Mouse (Mus musculus) CH12.LX (cell line): ENCODE measurements around the gene Ogg1. TPM values are rescaled to one million over a fixed set of nuclear protein-coding genes. Genes with fewer than 3 reads are reported as not detected.
A peak's percentile ranks its signal among the peaks of the same experiment; 100 is the strongest.

Source experiments
- DNase-seq: peaks from one replicate; pipeline ENCODE4 v3.0.0-alpha.2; 2013; ENCODE audit errors: extremely low read depth
- H3K27ac ChIP-seq: 2 replicates; pipeline ENCODE4 v1.5.1; 2012; ENCODE audit warnings: low read depth, mild to moderate bottlenecking, control low read depth, moderate library complexity; ENCODE audit not compliant: insufficient read depth
- H3K27me3 ChIP-seq: replicated peaks from 2 replicates; pipeline ENCODE3; 2012; ENCODE audit warnings: inconsistent platforms
- H3K36me3 ChIP-seq, 2 experiments: replicated peaks in 1 of 2; 2 replicates each; pipeline versions ENCODE3 to v1.6.1; 2012; ENCODE audit warnings: inconsistent platforms in 1 of 2, low read length in 1 of 2, mild to moderate bottlenecking in 1 of 2, mixed read lengths in 1 of 2, moderate library complexity in 1 of 2; ENCODE audit not compliant: control insufficient read depth in 1 of 2, insufficient read depth in 1 of 2
- H3K4me1 ChIP-seq, 2 experiments: 2 replicates each; pipeline ENCODE4 v1.6.1; 2012; ENCODE audit warnings: inconsistent platforms in 1 of 2, moderate library complexity in 1 of 2; ENCODE audit not compliant: insufficient read depth in 2 of 2, control insufficient read depth in 1 of 2
- H3K4me2 ChIP-seq: 2 replicates; pipeline ENCODE4 v1.6.1; 2012; ENCODE audit warnings: low read depth, mild to moderate bottlenecking, control low read depth; ENCODE audit not compliant: poor library complexity, insufficient read depth, severe bottlenecking
- H3K4me3 ChIP-seq, 3 experiments: fragments of 150-350 bp in 1 of 3; sonication (generic) in 1 of 3; replicated peaks in 1 of 3; 2 replicates each; pipeline versions ENCODE3 to v1.5.1; 2011 to 2012; ENCODE audit warnings: low read depth in 2 of 3, low read length in 2 of 3, mild to moderate bottlenecking in 2 of 3, moderate library complexity in 2 of 3, control low read depth in 1 of 3, improper control_type of control experiment in 1 of 3, inconsistent platforms in 1 of 3, mixed read lengths in 1 of 3; ENCODE audit not compliant: poor library complexity in 1 of 3
- H3K79me2 ChIP-seq: replicated peaks from 2 replicates; pipeline ENCODE4 v1.6.1; 2012; ENCODE audit warnings: mild to moderate bottlenecking, moderate library complexity; ENCODE audit not compliant: control insufficient read depth, poor library complexity, insufficient read depth, severe bottlenecking; ENCODE audit errors: extremely low read depth
- H3K9ac ChIP-seq: 2 replicates; pipeline ENCODE4 v1.6.1; 2012; ENCODE audit warnings: low read depth, mild to moderate bottlenecking, control low read depth, moderate library complexity; ENCODE audit not compliant: insufficient read depth
- H3K9me3 ChIP-seq: replicated peaks from 2 replicates; pipeline ENCODE3; 2012; ENCODE audit warnings: low read length, inconsistent platforms, mixed read lengths
- BHLHE40 ChIP-seq: IDR thresholded peaks from 2 replicates; pipeline ENCODE4 v1.6.1; 2011; ENCODE audit warnings: mild to moderate bottlenecking, low read depth, low read length, improper control_type of control experiment
- CHD1 ChIP-seq: IDR thresholded peaks from 2 replicates; pipeline ENCODE4 v1.6.1; 2012; ENCODE audit warnings: low read depth, low read length, improper control_type of control experiment, inconsistent platforms
- CHD2 ChIP-seq: IDR thresholded peaks from 2 replicates; pipeline ENCODE4 v1.6.1; 2011; ENCODE audit warnings: low read length, improper control_type of control experiment
- CTCF ChIP-seq, 2 experiments: IDR thresholded peaks in 1 of 2; conservative IDR thresholded peaks in 1 of 2; 2 replicates each; pipeline ENCODE4 v1.5.1; 2011 to 2012; ENCODE audit warnings: low read depth in 2 of 2, low read length in 2 of 2, improper control_type of control experiment in 1 of 2, inconsistent platforms in 1 of 2, mild to moderate bottlenecking in 1 of 2, moderate library complexity in 1 of 2
- E2F4 ChIP-seq: IDR thresholded peaks from 2 replicates; pipeline ENCODE4 v1.6.1; 2011; ENCODE audit warnings: low read depth, low read length, improper control_type of control experiment; ENCODE audit not compliant: insufficient replicate concordance
- ELF1 ChIP-seq: IDR thresholded peaks from 2 replicates; pipeline ENCODE4 v1.6.1; 2014; ENCODE audit warnings: low read depth, mild to moderate bottlenecking, inconsistent platforms, low read length, improper control_type of control experiment
- EP300 ChIP-seq: IDR thresholded peaks from 2 replicates; pipeline ENCODE4 v1.6.1; 2011; ENCODE audit warnings: low read length, improper control_type of control experiment
- ETS1 ChIP-seq: conservative IDR thresholded peaks from 2 replicates; pipeline ENCODE4 v1.6.1; 2012; ENCODE audit warnings: low read depth, mild to moderate bottlenecking, inconsistent platforms, low read length, improper control_type of control experiment, moderate library complexity
- GABPA ChIP-seq: IDR thresholded peaks from 2 replicates; pipeline ENCODE4 v1.6.1; 2012; ENCODE audit warnings: low read depth, low read length, improper control_type of control experiment, inconsistent platforms; ENCODE audit not compliant: insufficient replicate concordance
- HCFC1 ChIP-seq: IDR thresholded peaks from 2 replicates; pipeline ENCODE4 v1.6.1; 2012; ENCODE audit warnings: low read depth, mild to moderate bottlenecking, inconsistent platforms, low read length, improper control_type of control experiment
- IRF4 ChIP-seq: IDR thresholded peaks from 2 replicates; pipeline ENCODE4 v1.6.1; 2014; ENCODE audit warnings: low read depth, mild to moderate bottlenecking, inconsistent platforms, low read length, improper control_type of control experiment
- JUN ChIP-seq: IDR thresholded peaks from 2 replicates; pipeline ENCODE4 v1.6.1; 2011; ENCODE audit warnings: low read depth, mild to moderate bottlenecking, low read length, improper control_type of control experiment, moderate library complexity; ENCODE audit not compliant: insufficient read depth
- JUND ChIP-seq: conservative IDR thresholded peaks from 2 replicates; pipeline ENCODE4 v1.6.1; 2011; ENCODE audit warnings: low read depth, low read length, improper control_type of control experiment
- KAT2A ChIP-seq: IDR thresholded peaks from 2 replicates; pipeline ENCODE4 v1.6.1; 2012; ENCODE audit warnings: low read length, improper control_type of control experiment, inconsistent platforms; ENCODE audit not compliant: insufficient replicate concordance
- MAFK ChIP-seq: IDR thresholded peaks from 2 replicates; pipeline ENCODE4 v1.6.1; 2011; ENCODE audit warnings: low read length, improper control_type of control experiment; ENCODE audit not compliant: insufficient replicate concordance
- MAX ChIP-seq: IDR thresholded peaks from 2 replicates; pipeline ENCODE4 v1.6.1; 2011; ENCODE audit warnings: low read length, improper control_type of control experiment
- MAZ ChIP-seq: IDR thresholded peaks from 2 replicates; pipeline ENCODE4 v1.6.1; 2012; ENCODE audit warnings: low read depth, mild to moderate bottlenecking, inconsistent platforms, low read length, improper control_type of control experiment, moderate library complexity
- MEF2A ChIP-seq: IDR thresholded peaks from 2 replicates; pipeline ENCODE4 v1.6.1; 2014; ENCODE audit warnings: low read depth, mild to moderate bottlenecking, inconsistent platforms, low read length, improper control_type of control experiment, borderline replicate concordance
- MXI1 ChIP-seq: IDR thresholded peaks from 2 replicates; pipeline ENCODE4 v1.6.1; 2011; ENCODE audit warnings: mild to moderate bottlenecking, low read depth, low read length, improper control_type of control experiment
- MYC ChIP-seq: IDR thresholded peaks from 2 replicates; pipeline ENCODE4 v1.6.1; 2011; ENCODE audit warnings: low read depth, mild to moderate bottlenecking, improper control_type of control experiment, low read length
- NELFE ChIP-seq: IDR thresholded peaks from 2 replicates; pipeline ENCODE4 v1.6.1; 2011; ENCODE audit warnings: low read depth, low read length, improper control_type of control experiment
- NRF1 ChIP-seq: IDR thresholded peaks from 2 replicates; pipeline ENCODE4 v1.6.1; 2014; ENCODE audit warnings: low read depth, mild to moderate bottlenecking, inconsistent platforms, low read length, improper control_type of control experiment, moderate library complexity
- PAX5 ChIP-seq: IDR thresholded peaks from 2 replicates; pipeline ENCODE4 v1.6.1; 2012; ENCODE audit warnings: low read length, inconsistent platforms, mixed read lengths
- POLR2A ChIP-seq: IDR thresholded peaks from 2 replicates; pipeline ENCODE4 v1.6.1; 2011; ENCODE audit warnings: low read depth, mild to moderate bottlenecking, improper control_type of control experiment, low read length
- POLR2AphosphoS2 ChIP-seq: IDR thresholded peaks from 2 replicates; pipeline ENCODE4 v1.6.1; 2011; ENCODE audit warnings: low read depth, low read length, improper control_type of control experiment
- RAD21 ChIP-seq: IDR thresholded peaks from 2 replicates; pipeline ENCODE4 v1.6.1; 2011; ENCODE audit warnings: low read depth, mild to moderate bottlenecking, low read length, improper control_type of control experiment, moderate library complexity
- RCOR1 ChIP-seq: conservative IDR thresholded peaks from 2 replicates; pipeline ENCODE4 v1.6.1; 2012; ENCODE audit warnings: low read depth, mild to moderate bottlenecking, inconsistent platforms, low read length, improper control_type of control experiment
- SIN3A ChIP-seq: IDR thresholded peaks from 2 replicates; pipeline ENCODE4 v1.6.1; 2012; ENCODE audit warnings: low read length, improper control_type of control experiment, inconsistent platforms
- SMC3 ChIP-seq: IDR thresholded peaks from 2 replicates; pipeline ENCODE4 v1.6.1; 2011; ENCODE audit warnings: low read depth, low read length, improper control_type of control experiment
- TBP ChIP-seq: conservative IDR thresholded peaks from 2 replicates; pipeline ENCODE4 v1.6.1; 2011; ENCODE audit warnings: low read depth, low read length, improper control_type of control experiment
- TCF12 ChIP-seq: IDR thresholded peaks from 2 replicates; pipeline ENCODE4 v1.6.1; 2014; ENCODE audit warnings: low read depth, mild to moderate bottlenecking, inconsistent platforms, low read length, improper control_type of control experiment
- UBTF ChIP-seq: IDR thresholded peaks from 2 replicates; pipeline ENCODE4 v1.6.1; 2012; ENCODE audit warnings: low read depth, mild to moderate bottlenecking, inconsistent platforms, low read length, improper control_type of control experiment, moderate library complexity
- USF1 ChIP-seq: IDR thresholded peaks from 2 replicates; pipeline ENCODE4 v1.6.1; 2014; ENCODE audit warnings: low read depth, mild to moderate bottlenecking, inconsistent platforms, low read length, improper control_type of control experiment
- USF2 ChIP-seq: conservative IDR thresholded peaks from 2 replicates; pipeline ENCODE4 v1.6.1; 2011; ENCODE audit warnings: low read depth, low read length, improper control_type of control experiment
- ZC3H11A ChIP-seq: IDR thresholded peaks from 2 replicates; pipeline ENCODE4 v1.6.1; 2012; ENCODE audit warnings: low read depth, mild to moderate bottlenecking, inconsistent platforms, low read length, improper control_type of control experiment
- ZKSCAN1 ChIP-seq: IDR thresholded peaks from 2 replicates; pipeline ENCODE4 v1.6.1; 2012; ENCODE audit warnings: low read depth, inconsistent platforms, low read length, improper control_type of control experiment, borderline replicate concordance
- ZMIZ1 ChIP-seq: IDR thresholded peaks from 2 replicates; pipeline ENCODE4 v1.6.1; 2012; ENCODE audit warnings: low read depth, mild to moderate bottlenecking, inconsistent platforms, low read length, improper control_type of control experiment
- ZNF384 ChIP-seq: IDR thresholded peaks from 2 replicates; pipeline ENCODE4 v1.6.1; 2012; ENCODE audit warnings: low read depth, low read length, improper control_type of control experiment, inconsistent platforms
- dilution Hi-C: fragments of 300-500 bp; cut with MboI; formaldehyde crosslinking; loops from 2 replicates; pipeline ENCODE4 v1.14.3; 2020; ENCODE audit warnings: low sequenced_read_pairs; ENCODE audit not compliant: extremely low pct_unique_long_range_greater_than_20kb, extremely low pct_ligation_motif_present
- in situ Hi-C: fragments of 300-500 bp; cut with MboI; formaldehyde crosslinking; loops from 3 replicates; pipeline ENCODE4 v1.14.3; 2019; ENCODE audit warnings: low sequenced_read_pairs, low pct_ligation_motif_present, low pct_unique_long_range_greater_than_20kb, mixed read lengths
- polyA plus RNA-seq: library from polyadenylated mRNA; unstranded; fragments of >175 nt; gene quantifications from 2 replicates; pipeline ENCODE4 v1.2.1, GENCODE M21; 2012; ENCODE audit warnings: low read depth; ENCODE audit not compliant: insufficient read length
- total RNA-seq, 2 experiments: library from RNA; depleted of rRNA; stranded (reverse); fragments of 300-350 nt in 1 of 2; fragments of >200 nt in 1 of 2; gene quantifications; 2 replicates each; pipeline ENCODE4 v1.2.3; 2012 to 2014

The Ogg1 gene
- total RNA-seq (2012; rRNA removed) (12.5 and 13.8 TPM in 2 replicates), total RNA-seq (2014; rRNA removed) (14.4 and 14.5 TPM in 2 replicates), polyA plus RNA-seq (19.5 and 20.1 TPM in 2 replicates)

- peak; percentile 99 for DNase-seq
- dilution Hi-C loops, result no loop called here
- peaks cover 47 to 65% of the 10 kb centered on the region in 2 experiments for H3K36me3 ChIP-seq
Measured at GRCm38 (mm10) chr6:113326533-113327315, at the start of gene Ogg1. TSS of gene Ogg1 (plus strand) at chr6:113326972.

DNA sequence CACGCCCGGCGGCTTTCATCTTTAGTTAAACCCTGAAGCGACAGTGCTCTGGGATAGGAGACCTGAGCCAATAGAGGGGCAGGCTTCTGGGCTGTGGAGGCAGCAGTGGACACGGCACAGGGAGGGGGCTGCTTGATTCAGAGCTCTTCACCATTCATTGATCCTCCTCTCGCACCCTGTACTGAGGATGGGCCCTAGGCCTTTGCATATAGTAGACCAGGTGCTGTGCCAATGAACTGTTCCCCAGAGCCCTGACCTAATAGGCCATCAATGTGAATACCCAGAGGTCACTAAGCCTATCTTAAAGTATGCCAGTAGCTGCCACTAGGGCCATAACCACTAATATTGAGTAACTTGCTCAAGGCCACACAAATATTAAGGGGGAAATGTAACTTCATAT is 45.1 kb upstream of the Ogg1 start:
- H3K9me3 ChIP-seq, result no peaks in the 10 kb centered on the region
- peaks cover 0 to 8% of the 10 kb centered on the region in 2 experiments; a peak in 2 of 4 replicates for H3K4me1 ChIP-seq
- DNase-seq, result no peak
- dilution Hi-C loops (no loop called here), in situ Hi-C loops (no loop called here)
- H3K9ac ChIP-seq, result no peak overlapping the region
- H3K79me2 ChIP-seq, result no peaks in the 10 kb centered on the region
- H3K36me3 ChIP-seq, result peaks cover 32 to 53% of the 10 kb centered on the region in 2 experiments
- no peaks in the 10 kb centered on the region for H3K27me3 ChIP-seq
- no peak overlapping the region for H3K27ac ChIP-seq
- H3K4me2 ChIP-seq, result no peak overlapping the region
- no peak overlapping the region for H3K4me3 ChIP-seq
- TF ChIP-seq PAX5 (no peak), JUN (no peak), CHD1 (no peak)

More at GRCm38 (mm10) chr6:113326533-113327315, at the start of gene Ogg1:
- Histone ChIP-seq H3K9me3 (no peaks in the 10 kb centered on the region), H3K27ac (peak within 1 kb of the TSS; percentile 48), H3K4me2 (peak within 1 kb of the TSS; percentile 70), H3K79me2 (no peaks in the 10 kb centered on the region), H3K9ac (peak within 1 kb of the TSS; percentile 82), H3K4me3 (peak within 1 kb of the TSS; percentile 60 to 96 (median 74)), H3K4me1 (peaks cover 12 to 43% of the 10 kb centered on the region in 2 experiments), H3K27me3 (no peaks in the 10 kb centered on the region)
- TF ChIP-seq MAX (peak; percentile 21; the same call in 1 of the 2 replicates), CHD2 (peak; percentile 95), RAD21 (no peak; the same call in 1 of the 2 replicates), KAT2A (peak; percentile 85; the same call in 1 of the 2 replicates), ETS1 (no peak), TBP (peak; percentile 79; the same call in 1 of the 2 replicates), MYC (peak; percentile 23; the same call in 1 of the 2 replicates), JUND (no peak), CTCF (conservative IDR thresholded peaks at IDR 0.05 in 1 of 2, IDR thresholded peaks at IDR 0.05 in 1 of 2; ENCODE audit: low read depth in 2 of 2, low read length in 2 of 2) (no peak), ZC3H11A (no peak), IRF4 (peak; percentile 82), BHLHE40 (peak; percentile 68; the same call in 1 of the 2 replicates), EP300 (no peak), GABPA (no peak; the same call in 1 of the 2 replicates), RCOR1 (no peak), MEF2A (no peak; the same call in 1 of the 2 replicates), CHD1 (no peak), HCFC1 (peak; percentile 89), POLR2AphosphoS2 (peak; percentile 93), E2F4 (peak; percentile 91; the same call in 1 of the 2 replicates), NRF1 (peak; percentile 83), MAZ (peak; percentile 69), SMC3 (no peak), JUN (no peak), MAFK (no peak), NELFE (peak; percentile 79), ZKSCAN1 (no peak), TCF12 (peak; percentile 69; the same call in 1 of the 2 replicates), UBTF (no peak), USF2 (no peak), USF1 (no peak), ZNF384 (no peak), ZMIZ1 (no peak), PAX5 (no peak), ELF1 (peak; percentile 98), MXI1 (peak; percentile 71; the same call in 1 of the 2 replicates), POLR2A (peak; percentile 89), SIN3A (peak; percentile 74)
- in situ Hi-C loops, result no loop called here
